Mouse (Mus musculus): Measurements from ENCODE around the gene Pak1. TPM values are rescaled to one million over a fixed set of nuclear protein-coding genes. Genes with fewer than 3 reads are reported as not detected.
"Not testable (repeated sequence)": the region's sequence is repeated elsewhere in the genome, so short reads cannot be mapped to it uniquely, and the experiment has no call there.

The Pak1 gene
- total RNA-seq, 2 experiments from 2014 or later: 14.0 to 14.5 TPM

DNA sequence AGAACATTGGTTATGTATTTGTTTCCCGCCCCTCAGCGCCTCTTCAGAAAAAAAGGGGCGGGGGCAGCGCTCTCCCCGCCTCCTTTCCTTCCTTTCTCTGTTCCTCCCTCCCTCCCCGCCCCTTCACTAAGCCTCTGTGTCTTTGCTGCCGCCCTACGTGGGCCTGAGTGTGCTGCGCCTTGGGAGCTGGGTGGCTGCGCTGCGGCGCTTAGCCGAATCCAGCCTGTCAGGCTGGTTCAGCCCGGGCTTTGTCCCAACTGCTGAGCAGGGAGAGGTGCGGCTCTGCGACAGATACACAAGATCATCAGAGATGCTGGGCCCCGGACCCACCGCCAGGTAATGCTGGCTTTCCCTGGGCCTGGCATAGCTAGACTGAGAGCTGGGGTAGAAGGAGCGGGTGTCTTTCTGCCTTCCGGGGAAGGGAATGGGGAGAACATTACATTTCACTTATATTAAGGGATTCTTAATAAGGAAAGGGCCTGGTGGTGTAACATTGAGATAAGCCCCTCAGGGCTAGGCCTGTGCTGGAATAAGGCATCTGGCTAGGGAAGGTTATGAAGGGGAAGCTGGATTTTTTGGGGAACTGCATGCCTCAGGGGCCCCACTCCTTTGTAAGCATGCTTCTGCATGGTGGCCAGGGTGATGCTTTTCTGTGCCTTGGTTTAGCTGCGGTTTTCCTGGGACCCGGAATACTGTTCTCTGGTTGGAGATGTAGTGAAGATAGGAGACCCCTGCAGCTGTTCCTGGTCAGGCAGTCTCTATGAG is 54.6 kb downstream of the Pak1 start:
- 0 out of 2 replicates have a peak, but pooled peaks have one; percentile 57 for ATAC-seq (replicated peaks; ENCODE audit: low FRiP score, poor library complexity, severe bottlenecking)

DNA sequence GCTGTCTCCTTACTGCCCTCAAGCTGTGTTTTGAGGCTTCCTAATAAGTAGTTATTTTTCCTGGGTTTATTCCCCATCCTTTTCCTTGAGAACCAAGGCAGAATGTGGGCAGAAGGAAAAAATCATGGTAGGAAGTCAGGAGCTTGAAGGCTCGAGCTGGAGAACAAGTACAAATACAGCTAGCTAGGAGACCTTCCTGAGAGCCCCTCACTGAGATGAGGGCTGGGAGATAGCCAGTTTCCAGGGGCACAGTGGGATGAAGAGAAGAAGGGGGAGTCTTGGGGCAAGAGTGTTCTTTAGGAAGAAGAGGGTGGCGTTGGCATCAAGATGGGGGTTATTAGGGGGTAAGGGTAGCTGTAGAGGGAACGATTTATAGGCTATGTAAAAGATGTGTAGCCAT is 56.1 kb downstream of the Pak1 start:
- no peak for ATAC-seq (replicated peaks; ENCODE audit: low FRiP score, poor library complexity, severe bottlenecking)

GRCm38 (mm10) chr7:97845546-97845945 is 57.2 kb downstream of the Pak1 start:
- ATAC-seq (replicated peaks; ENCODE audit: low FRiP score, poor library complexity, severe bottlenecking): no peak

DNA sequence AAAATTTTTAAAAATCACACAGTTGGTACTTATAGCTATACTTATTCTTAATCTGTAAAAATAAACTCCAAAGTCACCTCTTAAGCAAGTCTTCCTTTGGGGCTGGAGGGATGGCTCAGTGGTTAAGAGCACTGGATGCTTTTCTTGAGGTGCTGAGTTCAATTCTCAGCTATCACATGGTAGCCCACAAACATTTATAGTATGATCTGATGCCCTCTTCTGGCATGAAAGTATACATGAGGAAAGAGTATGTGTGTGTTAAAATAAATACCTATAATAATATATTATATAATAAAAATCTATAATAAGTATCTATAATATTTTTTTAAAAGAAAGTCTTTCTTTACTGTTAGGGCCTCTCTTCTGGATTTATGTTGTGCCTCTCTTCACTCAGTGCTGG is 58.2 kb downstream of the Pak1 start:
- no peak for ATAC-seq (replicated peaks; ENCODE audit: low FRiP score, poor library complexity, severe bottlenecking)

DNA sequence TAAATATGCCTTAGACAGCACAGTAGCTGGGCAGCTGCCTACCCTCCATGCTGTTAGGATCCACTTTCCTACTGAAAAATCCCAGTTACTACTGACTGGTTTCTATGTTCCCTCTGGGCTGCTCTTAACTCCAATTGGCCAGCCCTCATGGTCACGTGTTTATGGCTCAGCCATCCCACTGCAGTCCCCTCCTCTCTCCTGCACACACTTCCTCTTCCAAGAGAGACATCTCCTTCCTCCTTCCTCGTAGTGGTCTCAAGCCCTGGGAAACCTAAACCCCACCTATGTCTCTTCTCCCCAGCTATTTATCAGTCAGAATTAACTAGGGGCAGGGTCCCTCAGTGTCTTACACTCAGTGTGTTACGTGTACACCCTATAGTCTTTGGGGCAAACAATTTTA is 61.2 kb downstream of the Pak1 start:
- not testable (repeated sequence) for ATAC-seq (replicated peaks; ENCODE audit: low FRiP score, poor library complexity, severe bottlenecking)

GRCm38 (mm10) chr7:97850331-97850730 is 62.0 kb downstream of the Pak1 start:
- ATAC-seq (replicated peaks; ENCODE audit: low FRiP score, poor library complexity, severe bottlenecking): no peak

DNA sequence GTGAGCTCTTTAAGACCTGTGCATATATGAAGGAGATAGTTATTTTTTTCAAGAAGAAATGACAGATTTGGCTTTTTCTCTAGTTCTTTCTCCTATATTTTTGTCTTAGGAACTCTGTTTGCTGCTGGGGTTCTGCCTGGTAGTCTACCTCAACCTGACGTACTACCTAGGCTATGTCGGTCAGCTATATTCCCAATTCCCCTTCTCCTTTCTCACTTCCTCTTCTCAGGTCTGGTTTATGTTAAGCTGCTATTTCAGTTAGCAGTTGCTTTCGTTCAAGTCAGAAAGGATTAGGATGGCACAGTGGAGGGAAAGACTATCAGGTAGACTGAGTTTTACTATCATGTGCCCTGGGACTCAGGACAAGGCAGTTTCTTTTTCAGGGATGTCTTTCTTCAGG is 75.2 kb downstream of the Pak1 start:
- ATAC-seq (replicated peaks; ENCODE audit: low FRiP score, poor library complexity, severe bottlenecking): no peak

- no peak for ATAC-seq (replicated peaks; ENCODE audit: low FRiP score, poor library complexity, severe bottlenecking)
Observed at GRCm38 (mm10) chr7:97864531-97864930, 76.2 kb downstream of the Pak1 start.

DNA sequence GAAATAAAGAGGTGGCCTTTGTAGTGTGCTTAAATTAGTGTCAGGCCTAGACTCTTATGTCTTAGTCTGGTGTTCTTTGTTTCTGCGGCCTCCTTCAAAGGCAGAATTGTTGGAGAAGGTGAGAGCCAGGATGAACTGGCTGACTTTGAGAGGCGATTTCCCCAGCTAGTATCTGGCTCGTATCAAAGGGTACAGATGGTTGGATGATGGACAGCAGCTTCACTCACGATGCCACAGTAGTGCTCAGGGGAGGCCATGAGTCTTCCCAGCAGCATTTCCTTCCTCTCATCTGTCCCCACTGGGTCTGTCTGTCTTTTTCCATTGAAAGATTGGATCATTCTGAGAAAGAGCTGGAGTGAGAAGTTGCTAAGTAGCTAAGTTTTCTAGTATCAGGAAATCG is 79.5 kb downstream of the Pak1 start:
- no peak for ATAC-seq (replicated peaks; ENCODE audit: low FRiP score, poor library complexity, severe bottlenecking)

GRCm38 (mm10) chr7:97868766-97869165 is 80.4 kb downstream of the Pak1 start:
- no peak for ATAC-seq (replicated peaks; ENCODE audit: low FRiP score, poor library complexity, severe bottlenecking)

GRCm38 (mm10) chr7:97872396-97872795 is 84.1 kb downstream of the Pak1 start:
- no peak for ATAC-seq (replicated peaks; ENCODE audit: low FRiP score, poor library complexity, severe bottlenecking)

- no peak for ATAC-seq (replicated peaks; ENCODE audit: low FRiP score, poor library complexity, severe bottlenecking)
Observed at GRCm38 (mm10) chr7:97873317-97873716, 85.0 kb downstream of the Pak1 start.

- no peak for ATAC-seq (replicated peaks; ENCODE audit: low FRiP score, poor library complexity, severe bottlenecking)
Observed at GRCm38 (mm10) chr7:97877846-97878538, 89.7 kb downstream of the Pak1 start.

DNA sequence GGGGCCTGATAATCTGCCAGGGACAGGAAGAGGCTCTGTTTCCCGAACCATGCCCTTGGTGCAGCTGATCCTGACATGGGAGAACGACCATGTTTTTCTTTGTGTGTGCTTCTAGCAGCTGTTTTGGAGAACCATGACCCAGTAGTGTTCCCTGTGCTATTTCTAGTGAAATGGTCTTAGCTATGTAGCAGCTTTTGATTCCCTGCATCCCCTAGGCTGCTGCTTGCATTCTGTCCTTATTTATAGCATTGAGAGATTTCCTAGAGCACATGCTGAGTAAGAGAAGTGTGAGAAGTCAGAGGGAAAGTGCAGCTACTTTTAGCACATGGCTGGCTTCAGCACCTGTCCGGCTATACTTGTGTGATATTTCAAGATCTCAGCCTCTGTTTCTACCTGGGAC is 123.3 kb downstream of the Pak1 start:
- no peak for ATAC-seq (replicated peaks; ENCODE audit: low FRiP score, poor library complexity, severe bottlenecking)

- ATAC-seq (replicated peaks; ENCODE audit: low FRiP score, poor library complexity, severe bottlenecking): no peak
Observed at GRCm38 (mm10) chr7:97914833-97915516, 126.6 kb downstream of the Pak1 start.

- ATAC-seq (replicated peaks; ENCODE audit: low FRiP score, poor library complexity, severe bottlenecking): no peak
Observed at GRCm38 (mm10) chr7:97919742-97920141, 131.4 kb downstream of the Pak1 start, which contains the start of gene Gdpd4. Gdpd4 (plus strand) TSS chr7:97919955.

DNA sequence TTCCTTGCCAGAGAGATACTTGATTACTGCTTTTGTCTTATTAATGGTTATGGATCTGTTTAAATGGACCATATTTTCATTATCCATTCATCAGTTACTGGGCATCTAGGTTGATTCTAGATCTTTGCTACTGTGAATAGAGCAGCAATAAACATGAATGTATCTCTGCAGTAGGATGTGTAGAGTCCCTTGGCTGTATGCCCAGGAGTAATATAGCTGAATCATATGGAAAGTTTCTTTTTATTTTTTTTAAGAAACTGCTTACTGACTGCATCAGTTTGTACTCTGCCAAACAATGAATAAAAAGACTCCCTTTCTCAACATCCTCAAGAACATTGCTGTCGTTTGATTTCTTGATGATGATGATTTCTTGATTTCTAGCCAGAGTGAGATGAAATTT is 137.5 kb downstream of the Pak1 start:
- ATAC-seq (replicated peaks; ENCODE audit: low FRiP score, poor library complexity, severe bottlenecking): no peak

- ATAC-seq (replicated peaks; ENCODE audit: low FRiP score, poor library complexity, severe bottlenecking): no peak
Observed at GRCm38 (mm10) chr7:97926978-97927377, 138.6 kb downstream of the Pak1 start.

- no peak for ATAC-seq (replicated peaks; ENCODE audit: low FRiP score, poor library complexity, severe bottlenecking)
Observed at GRCm38 (mm10) chr7:97944485-97944884, 156.1 kb downstream of the Pak1 start.
